Mouse (Mus musculus) cortical plate, adult 2 months (tissue): ENCODE measurements around the gene Dido1. TPM values are rescaled to one million over a fixed set of nuclear protein-coding genes. Genes with fewer than 3 reads are reported as not detected.
"Not testable (repeated sequence)": the region's sequence is repeated elsewhere in the genome, so short reads cannot be mapped to it uniquely, and the experiment has no call there.

Experiments used
- H3K27ac ChIP-seq: fragments of 200-500 bp; 2 replicates; pipeline ENCODE4 v1.5.1; 2012; ENCODE audit warnings: low read length, control low read depth, inconsistent platforms; ENCODE audit not compliant: insufficient read depth
- H3K4me1 ChIP-seq: fragments of 200-500 bp; 2 replicates; pipeline ENCODE4 v1.6.1; 2011; ENCODE audit warnings: low read length; ENCODE audit not compliant: control insufficient read depth, insufficient read depth
- H3K4me3 ChIP-seq: fragments of 200-500 bp; 2 replicates; pipeline ENCODE4 v1.5.1; 2011; ENCODE audit warnings: mild to moderate bottlenecking, low read length, control low read depth; ENCODE audit not compliant: insufficient read depth
- CTCF ChIP-seq: fragments of 200-500 bp; IDR thresholded peaks from 2 replicates; pipeline ENCODE4 v1.5.1; 2011; ENCODE audit warnings: mild to moderate bottlenecking, control low read depth, low read length; ENCODE audit not compliant: insufficient read depth; ENCODE audit errors: extremely low read depth
- POLR2A ChIP-seq: fragments of 200-500 bp; IDR thresholded peaks from 2 replicates; pipeline ENCODE4 v1.6.1; 2011; ENCODE audit warnings: mild to moderate bottlenecking, low read length, control low read depth; ENCODE audit not compliant: insufficient read depth; ENCODE audit errors: extremely low read depth
- polyA plus RNA-seq: library from polyadenylated mRNA; depleted of rRNA; stranded (reverse); fragments of >200 nt; gene quantifications from 2 replicates; pipeline ENCODE4 v1.2.3, GENCODE M21; 2012

The Dido1 gene
- polyA plus RNA-seq, 1 experiment: 28.1 TPM

DNA sequence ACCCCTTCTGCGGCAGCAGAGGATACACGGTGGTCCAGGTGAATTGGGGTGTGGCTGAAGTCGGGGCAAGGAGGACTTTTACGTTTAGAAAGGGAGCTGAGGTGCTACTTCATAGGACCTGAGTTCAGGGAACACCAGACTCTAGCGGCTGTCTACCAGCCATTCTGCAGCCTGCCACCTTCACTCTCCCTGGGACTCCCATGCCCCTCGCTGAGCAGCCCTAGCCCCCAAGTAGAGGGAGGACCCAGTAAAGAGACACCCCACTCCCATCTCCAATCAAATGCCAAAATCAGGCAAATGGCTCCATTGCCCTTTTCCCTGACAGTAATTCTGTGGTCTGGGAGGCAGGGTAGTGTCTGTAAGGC, 15.6 kb upstream of the Dido1 start:
- Histone ChIP-seq H3K4me3 (no peak overlapping the region), H3K4me1 (peaks cover 3% of the 10 kb centered on the region; the same call in 1 of the 2 replicates), H3K27ac (no peak overlapping the region)
- TF ChIP-seq POLR2A (no peak), CTCF (no peak)

DNA sequence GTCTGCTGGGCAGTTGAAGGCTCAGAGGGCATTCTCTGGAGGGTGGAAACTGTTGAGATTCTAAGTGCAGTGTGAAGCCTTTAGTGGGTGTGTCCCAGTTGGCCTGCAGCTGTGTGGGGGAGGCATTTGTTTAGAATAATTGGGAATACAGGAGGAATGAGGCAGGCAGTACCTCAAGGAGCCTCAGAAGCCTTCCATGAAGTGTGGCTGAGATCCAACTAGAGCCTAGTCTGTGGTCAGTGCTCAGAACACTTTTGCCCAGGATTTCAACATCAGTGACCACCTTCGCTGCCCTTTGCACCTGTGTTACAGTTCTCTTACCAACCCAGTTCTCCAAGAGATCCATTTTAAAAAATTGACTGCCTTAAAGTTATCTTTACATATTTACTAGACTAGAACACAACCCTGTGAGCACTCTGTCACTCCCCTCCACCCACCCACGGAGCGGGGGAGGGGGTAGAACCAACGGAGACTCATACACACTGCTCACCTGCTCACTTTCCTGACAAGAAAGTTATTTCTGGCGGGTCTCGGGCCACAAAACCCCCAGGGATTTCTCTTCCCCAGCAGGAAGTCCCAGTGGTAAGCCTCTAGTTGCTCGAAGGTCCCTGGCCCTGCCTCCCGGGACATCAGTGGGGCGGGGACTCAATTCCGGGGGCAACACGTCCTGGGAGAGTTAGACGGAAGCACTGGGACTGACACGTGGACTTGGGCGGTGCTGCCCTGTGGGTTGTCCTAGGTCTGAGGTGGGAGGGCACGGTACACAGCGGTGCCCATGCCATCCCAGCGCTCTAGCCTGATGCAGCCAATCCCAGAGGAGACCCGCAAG, 15.0 kb upstream of the Dido1 start, which contains the start of gene Slc17a9:
Gene Slc17a9, plus strand, starts transcription at position 679 of the 829 bp plus-strand sequence.
- no peak within 1 kb of the TSS for H3K4me3 ChIP-seq
- H3K4me1 ChIP-seq: peaks cover 3% of the 10 kb centered on the region; the same call in 1 of the 2 replicates
- H3K27ac ChIP-seq: no peak within 1 kb of the TSS
- no peak for TF ChIP-seq CTCF
- TF ChIP-seq POLR2A: no peak

DNA sequence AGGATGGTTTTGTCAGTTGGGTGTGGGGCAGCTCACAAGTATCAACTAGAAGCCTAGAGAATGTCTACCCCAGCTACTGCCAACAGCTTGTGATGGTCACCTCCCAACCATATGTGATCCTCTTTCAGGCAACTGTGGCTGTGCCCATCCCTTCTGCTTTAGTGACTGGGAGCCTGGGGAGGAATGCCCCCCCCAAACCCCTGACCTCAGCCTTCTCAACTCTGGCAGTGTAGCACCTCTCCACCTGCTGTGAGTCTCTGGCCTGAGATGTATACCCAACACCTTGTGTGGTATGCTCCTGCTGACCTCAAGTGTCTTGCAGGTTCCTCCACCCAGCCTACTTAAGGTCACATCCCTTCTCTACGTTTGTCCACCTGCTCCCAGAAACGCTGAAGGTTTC, 14.1 kb upstream of the Dido1 start:
- no peak overlapping the region for H3K4me3 ChIP-seq
- H3K4me1 ChIP-seq: peaks cover 3% of the 10 kb centered on the region; the same call in 1 of the 2 replicates

DNA sequence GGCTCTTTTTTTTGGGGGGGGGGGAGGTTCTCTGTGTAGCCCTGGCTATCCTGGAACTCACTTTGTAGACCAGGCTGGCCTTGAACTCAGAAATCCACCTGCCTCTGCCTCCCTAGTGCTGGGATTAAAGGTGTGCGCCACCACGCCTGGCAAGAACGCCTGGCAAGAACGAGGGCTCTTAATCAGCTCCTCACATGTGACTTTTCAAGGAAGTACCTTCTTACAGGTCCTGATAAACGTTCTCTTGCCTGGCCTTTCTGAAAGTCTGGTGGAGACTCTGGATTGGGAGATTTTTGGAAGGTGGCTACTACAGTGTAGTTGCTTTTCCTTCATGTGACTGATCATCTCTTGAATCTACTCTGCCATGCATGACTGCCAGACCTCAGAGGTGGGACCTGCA, 12.9 kb upstream of the Dido1 start:
- not testable (repeated sequence) for H3K27ac ChIP-seq, H3K4me3 ChIP-seq, H3K4me1 ChIP-seq

More for the DNA sequence above, 14.1 kb upstream of the Dido1 start:
- no peak overlapping the region for H3K27ac ChIP-seq
- no peak for TF ChIP-seq POLR2A
- no peak for TF ChIP-seq CTCF

DNA sequence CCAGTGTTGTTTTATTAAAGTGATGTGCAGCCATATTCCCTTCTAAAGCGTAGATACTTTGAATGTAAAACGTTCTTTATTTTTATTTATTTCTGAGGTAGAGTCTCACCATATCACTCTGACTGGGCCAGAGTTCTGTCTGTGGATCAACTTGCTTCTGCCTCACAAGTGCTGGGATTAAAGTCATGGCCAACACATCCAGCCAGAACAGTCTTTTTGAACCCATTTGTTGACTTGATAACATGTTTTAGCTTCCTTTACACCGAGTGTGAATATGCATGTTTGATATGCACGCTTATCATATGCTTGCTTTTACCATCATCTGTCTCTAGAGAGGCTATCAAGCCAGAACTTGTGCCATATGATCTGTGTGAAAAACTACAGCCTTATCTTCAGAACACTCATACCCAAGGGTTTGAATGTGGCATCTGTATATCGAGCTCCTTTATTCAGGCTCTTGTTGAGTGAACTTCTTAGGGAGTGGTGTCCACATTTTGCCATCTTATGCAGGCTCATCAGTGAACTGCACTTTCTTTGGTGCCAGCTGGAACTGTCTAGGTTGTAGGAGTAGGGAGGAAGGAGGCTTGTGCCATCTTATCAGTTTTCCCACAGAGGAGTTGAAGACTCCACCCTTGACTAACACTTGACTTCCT, 2.4 kb upstream of the Dido1 start:
- no peak overlapping the region; the same call in 1 of the 2 replicates for H3K4me3 ChIP-seq
- peaks cover 7% of the 10 kb centered on the region for H3K4me1 ChIP-seq
- no peak overlapping the region for H3K27ac ChIP-seq
- TF ChIP-seq CTCF: no peak

DNA sequence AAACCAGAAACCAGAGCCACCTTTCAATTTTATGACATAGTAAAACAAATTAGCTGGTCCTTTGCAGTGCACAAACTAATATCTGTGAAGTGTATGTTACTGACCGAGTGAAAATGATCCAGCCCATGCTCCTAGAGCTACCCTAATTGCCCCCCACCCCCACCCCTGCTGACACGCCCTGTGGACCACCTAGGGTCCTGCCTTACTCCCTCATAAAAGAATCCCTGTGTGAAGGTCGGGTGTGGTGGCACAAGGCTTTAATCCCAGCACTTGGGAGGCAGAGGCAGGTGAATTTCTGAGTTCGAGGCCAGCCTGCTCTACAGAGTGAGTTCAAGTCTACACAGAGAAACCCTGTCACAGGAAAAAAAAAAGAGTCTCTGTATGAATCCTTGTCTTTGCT, 1.7 kb upstream of the Dido1 start:
- TF ChIP-seq CTCF: no peak
- H3K27ac ChIP-seq: no peak overlapping the region
- H3K4me1 ChIP-seq: peaks cover 7% of the 10 kb centered on the region
- peak overlapping the region; percentile 90; the same call in 1 of the 2 replicates for H3K4me3 ChIP-seq

DNA sequence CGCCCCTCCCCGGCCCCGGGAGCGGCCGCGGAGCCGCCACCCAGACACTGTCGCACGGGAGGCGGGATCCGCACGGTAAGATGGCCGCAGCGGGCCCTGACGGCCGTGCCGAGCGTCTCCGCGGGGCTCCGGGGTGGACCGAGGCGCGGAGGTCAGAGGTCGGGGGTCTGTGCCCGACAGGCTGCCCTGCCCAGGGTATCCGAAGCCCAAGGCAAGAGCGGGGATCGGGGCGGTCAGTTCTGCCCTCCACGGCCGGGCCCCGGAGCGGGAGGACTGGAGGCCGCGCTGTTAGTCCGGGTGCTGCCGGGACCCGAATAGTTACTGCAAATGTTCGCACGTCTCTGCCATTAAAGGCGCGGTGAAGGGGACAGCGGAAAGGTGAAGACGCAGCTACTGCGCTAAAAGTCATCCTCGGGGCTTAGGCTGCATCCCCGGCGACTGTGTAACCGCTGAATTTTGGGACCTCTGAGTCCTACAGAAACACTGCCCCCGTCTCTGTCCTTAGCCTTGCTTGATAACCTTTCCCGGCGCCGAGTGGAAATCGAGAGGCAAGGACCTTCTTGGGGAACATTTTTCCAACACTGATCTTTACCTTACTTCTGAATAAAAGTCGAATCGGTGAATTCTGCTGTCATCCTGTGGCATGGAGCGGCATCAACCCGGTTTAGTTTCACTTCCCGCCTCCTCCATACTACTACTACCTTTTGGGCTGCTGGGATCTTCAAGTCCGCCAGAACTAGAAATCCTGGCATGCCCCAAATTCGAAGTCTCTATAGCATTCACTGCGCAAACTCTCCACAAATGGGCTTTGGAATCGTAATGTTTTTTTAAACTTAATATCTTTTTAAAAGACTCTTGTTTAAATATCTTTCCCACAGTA, 717 bp upstream of the Dido1 start:
- no peak for TF ChIP-seq POLR2A
- TF ChIP-seq CTCF: no peak
- H3K27ac ChIP-seq: peak overlapping the region; percentile 54
- peaks cover 7% of the 10 kb centered on the region for H3K4me1 ChIP-seq
- H3K4me3 ChIP-seq: peak overlapping the region; percentile 90

DNA sequence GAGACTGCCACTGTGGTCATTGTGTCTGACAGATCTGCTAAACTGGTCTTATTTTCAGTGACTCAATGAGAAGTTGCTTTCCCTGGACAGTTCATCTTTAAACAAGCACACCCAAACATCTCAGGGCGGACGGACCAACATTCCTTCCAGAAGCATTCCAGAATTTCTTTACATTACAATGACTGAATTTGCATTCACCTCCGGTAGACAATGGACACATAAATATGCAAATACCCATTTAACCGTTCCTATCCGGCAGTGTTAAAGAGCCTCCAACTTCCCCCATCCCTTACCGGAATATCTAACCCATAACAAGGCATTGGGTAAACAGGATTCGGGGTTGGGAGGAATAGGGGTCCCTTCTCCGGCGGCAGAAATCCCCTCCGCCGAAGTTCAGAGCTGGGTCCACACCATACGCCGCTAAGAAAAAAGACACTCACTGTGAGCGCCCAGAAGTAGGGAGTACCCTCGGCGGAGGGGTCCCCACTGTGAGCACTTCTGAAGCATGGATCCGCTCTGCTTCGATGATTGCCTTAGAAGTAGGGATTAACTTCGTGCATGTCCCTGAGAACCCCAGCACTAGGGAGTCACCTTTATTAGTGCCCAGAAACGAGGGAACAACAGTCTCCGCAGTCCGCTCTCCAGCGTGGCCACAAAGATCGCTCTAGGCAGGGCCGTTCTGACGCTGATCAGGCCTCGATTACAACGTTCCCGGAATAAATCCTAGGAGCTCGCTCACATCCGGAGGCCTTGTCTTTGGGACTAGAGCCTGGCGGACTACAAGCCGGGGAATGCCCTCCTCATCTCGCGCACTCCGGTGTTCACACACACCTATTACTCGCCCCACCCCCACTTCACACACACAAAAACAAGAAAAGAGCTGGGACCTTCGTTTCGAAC, 526 bp downstream of the Dido1 start:
- TF ChIP-seq CTCF (no peak), POLR2A (no peak)
- H3K4me1 ChIP-seq: peaks cover 7% of the 10 kb centered on the region

DNA sequence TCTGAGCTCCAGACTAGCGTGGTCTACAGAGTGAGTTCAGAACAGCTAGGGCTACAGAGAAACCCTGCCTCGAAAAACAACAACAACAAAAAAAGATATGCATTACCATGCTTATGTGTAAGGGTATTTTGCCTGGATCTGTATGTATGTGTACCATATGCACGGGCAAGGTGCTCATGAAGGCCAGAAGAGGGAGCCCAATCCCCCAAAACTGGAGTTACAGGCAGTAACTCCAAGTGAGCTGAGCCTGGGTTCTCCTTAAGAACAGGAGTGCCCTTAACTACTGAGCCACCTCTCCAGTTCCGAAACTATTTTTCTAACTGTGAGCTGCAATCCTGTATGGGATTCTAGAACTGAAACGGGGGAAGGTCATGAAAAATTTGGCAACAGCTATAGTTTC, 3.8 kb downstream of the Dido1 start:
- TF ChIP-seq CTCF (no peak), POLR2A (no peak)
- Histone ChIP-seq H3K27ac (no peak overlapping the region), H3K4me3 (no peak overlapping the region), H3K4me1 (peaks cover 9% of the 10 kb centered on the region)

More for the DNA sequence above, 526 bp downstream of the Dido1 start:
- peak overlapping the region; percentile 90 for H3K4me3 ChIP-seq
- H3K27ac ChIP-seq: peak overlapping the region; percentile 62; the same call in 1 of the 2 replicates
